Mouse (Mus musculus): ENCODE results near the gene Ttyh3. TPM values are rescaled to one million over a fixed set of nuclear protein-coding genes. Genes with fewer than 3 reads are reported as not detected.

Gene Ttyh3
- polyA plus RNA-seq, 1 experiment = 46.0 TPM

- no peaks in the 10 kb centered on the region for H3K79me2 ChIP-seq (ENCODE audit: control insufficient read depth, insufficient read depth)
Observed at GRCm38 (mm10) chr5:140660398-140660797, 11.6 kb upstream of the Ttyh3 start.

GRCm38 (mm10) chr5:140659607-140660272 lies 10.9 kb upstream of the Ttyh3 start:
- no peaks in the 10 kb centered on the region for H3K79me3 ChIP-seq (ENCODE audit: low read depth)
- no peaks in the 10 kb centered on the region for H3K79me2 ChIP-seq (ENCODE audit: control insufficient read depth, insufficient read depth)
- no peak overlapping the region for H3K4me3 ChIP-seq (ENCODE audit: insufficient read depth, poor library complexity, severe bottlenecking)
- peaks cover 15% of the 10 kb centered on the region for H3K27me3 ChIP-seq (ENCODE audit: control insufficient read depth, insufficient read depth, insufficient read length)
- no peak for TF ChIP-seq MAX (IDR thresholded peaks at IDR 0.05)
- no peak for TF ChIP-seq MYOD1 (IDR thresholded peaks at IDR 0.05; ENCODE audit: control insufficient read depth, insufficient read length, low read depth)
- no peak for TF ChIP-seq USF1 (IDR thresholded peaks at IDR 0.05; ENCODE audit: low read depth)
- no peak for TF ChIP-seq CTCF (IDR thresholded peaks at IDR 0.05; ENCODE audit: control insufficient read depth, insufficient read depth, insufficient read length)
- TF ChIP-seq FOSL1 (IDR thresholded peaks at IDR 0.05; ENCODE audit: insufficient read depth, low read length, poor library complexity, severe bottlenecking) = no peak
- TF ChIP-seq MYOG (IDR thresholded peaks at IDR 0.05; ENCODE audit: control insufficient read depth, extremely low read depth, insufficient read length) = no peak
- TF ChIP-seq CEBPB (IDR thresholded peaks at IDR 0.05; ENCODE audit: low read depth) = no peak
- H3K36me3 ChIP-seq (ENCODE audit: control insufficient read depth, insufficient read depth) = no peaks in the 10 kb centered on the region
- H3ac ChIP-seq (ENCODE audit: control insufficient read depth, insufficient read length, low read depth) = no peak overlapping the region

More at GRCm38 (mm10) chr5:140660398-140660797, 11.6 kb upstream of the Ttyh3 start:
- H3K27me3 ChIP-seq (ENCODE audit: control insufficient read depth, insufficient read depth, insufficient read length) = peaks cover 15% of the 10 kb centered on the region
- no peak overlapping the region for H3ac ChIP-seq (ENCODE audit: control insufficient read depth, insufficient read length, low read depth)
- H3K36me3 ChIP-seq (ENCODE audit: control insufficient read depth, insufficient read depth) = no peaks in the 10 kb centered on the region
- H3K79me3 ChIP-seq (ENCODE audit: low read depth) = no peaks in the 10 kb centered on the region
- H3K4me3 ChIP-seq (ENCODE audit: insufficient read depth, poor library complexity, severe bottlenecking) = no peak overlapping the region
- TF ChIP-seq CEBPB (IDR thresholded peaks at IDR 0.05; ENCODE audit: low read depth) (no peak), CTCF (IDR thresholded peaks at IDR 0.05; ENCODE audit: control insufficient read depth, insufficient read depth, insufficient read length) (no peak), MYOG (IDR thresholded peaks at IDR 0.05; ENCODE audit: control insufficient read depth, extremely low read depth, insufficient read length) (no peak), MAX (IDR thresholded peaks at IDR 0.05) (no peak), MYOD1 (IDR thresholded peaks at IDR 0.05; ENCODE audit: control insufficient read depth, insufficient read length, low read depth) (no peak), USF1 (IDR thresholded peaks at IDR 0.05; ENCODE audit: low read depth) (no peak), FOSL1 (IDR thresholded peaks at IDR 0.05; ENCODE audit: insufficient read depth, low read length, poor library complexity, severe bottlenecking) (no peak)

- Histone ChIP-seq H3K27me3 (ENCODE audit: control insufficient read depth, insufficient read depth, insufficient read length) (peaks cover 5% of the 10 kb centered on the region), H3K79me2 (ENCODE audit: control insufficient read depth, insufficient read depth) (no peaks in the 10 kb centered on the region), H3K4me3 (ENCODE audit: insufficient read depth, poor library complexity, severe bottlenecking) (no peak overlapping the region), H3K36me3 (ENCODE audit: control insufficient read depth, insufficient read depth) (no peaks in the 10 kb centered on the region), H3K79me3 (ENCODE audit: low read depth) (no peaks in the 10 kb centered on the region), H3ac (ENCODE audit: control insufficient read depth, insufficient read length, low read depth) (no peak overlapping the region)
- TF ChIP-seq USF1 (IDR thresholded peaks at IDR 0.05; ENCODE audit: low read depth) (no peak), CTCF (IDR thresholded peaks at IDR 0.05; ENCODE audit: control insufficient read depth, insufficient read depth, insufficient read length) (no peak), MYOG (IDR thresholded peaks at IDR 0.05; ENCODE audit: control insufficient read depth, extremely low read depth, insufficient read length) (no peak), FOSL1 (IDR thresholded peaks at IDR 0.05; ENCODE audit: insufficient read depth, low read length, poor library complexity, severe bottlenecking) (no peak), MYOD1 (IDR thresholded peaks at IDR 0.05; ENCODE audit: control insufficient read depth, insufficient read length, low read depth) (no peak), CEBPB (IDR thresholded peaks at IDR 0.05; ENCODE audit: low read depth) (no peak), MAX (IDR thresholded peaks at IDR 0.05) (no peak)
Observed at GRCm38 (mm10) chr5:140654096-140654845, 5.4 kb upstream of the Ttyh3 start.

GRCm38 (mm10) chr5:140652587-140652986 lies 3.8 kb upstream of the Ttyh3 start:
- Histone ChIP-seq H3K4me3 (ENCODE audit: insufficient read depth, poor library complexity, severe bottlenecking) (no peak overlapping the region), H3K79me2 (ENCODE audit: control insufficient read depth, insufficient read depth) (peaks cover 10% of the 10 kb centered on the region), H3K79me3 (ENCODE audit: low read depth) (no peaks in the 10 kb centered on the region), H3K27me3 (ENCODE audit: control insufficient read depth, insufficient read depth, insufficient read length) (peaks cover 3% of the 10 kb centered on the region), H3ac (ENCODE audit: control insufficient read depth, insufficient read length, low read depth) (no peak overlapping the region), H3K36me3 (ENCODE audit: control insufficient read depth, insufficient read depth) (no peaks in the 10 kb centered on the region)
- no peak for TF ChIP-seq CTCF (IDR thresholded peaks at IDR 0.05; ENCODE audit: control insufficient read depth, insufficient read depth, insufficient read length)
- TF ChIP-seq MYOG (IDR thresholded peaks at IDR 0.05; ENCODE audit: control insufficient read depth, extremely low read depth, insufficient read length) = no peak
- TF ChIP-seq FOSL1 (IDR thresholded peaks at IDR 0.05; ENCODE audit: insufficient read depth, low read length, poor library complexity, severe bottlenecking) = no peak
- TF ChIP-seq CEBPB (IDR thresholded peaks at IDR 0.05; ENCODE audit: low read depth) = no peak
- TF ChIP-seq MAX (IDR thresholded peaks at IDR 0.05) = no peak

GRCm38 (mm10) chr5:140651231-140651630 lies 2.4 kb upstream of the Ttyh3 start:
- peaks cover 14% of the 10 kb centered on the region for H3K79me2 ChIP-seq (ENCODE audit: control insufficient read depth, insufficient read depth)
- H3ac ChIP-seq (ENCODE audit: control insufficient read depth, insufficient read length, low read depth) = no peak overlapping the region
- TF ChIP-seq MYOG (IDR thresholded peaks at IDR 0.05; ENCODE audit: control insufficient read depth, extremely low read depth, insufficient read length) (no peak), USF1 (IDR thresholded peaks at IDR 0.05; ENCODE audit: low read depth) (no peak), CEBPB (IDR thresholded peaks at IDR 0.05; ENCODE audit: low read depth) (no peak), FOSL1 (IDR thresholded peaks at IDR 0.05; ENCODE audit: insufficient read depth, low read length, poor library complexity, severe bottlenecking) (no peak), MYOD1 (IDR thresholded peaks at IDR 0.05; ENCODE audit: control insufficient read depth, insufficient read length, low read depth) (no peak), CTCF (IDR thresholded peaks at IDR 0.05; ENCODE audit: control insufficient read depth, insufficient read depth, insufficient read length) (no peak), MAX (IDR thresholded peaks at IDR 0.05) (no peak)
- no peaks in the 10 kb centered on the region for H3K27me3 ChIP-seq (ENCODE audit: control insufficient read depth, insufficient read depth, insufficient read length)
- no peaks in the 10 kb centered on the region for H3K36me3 ChIP-seq (ENCODE audit: control insufficient read depth, insufficient read depth)
- no peak overlapping the region for H3K4me3 ChIP-seq (ENCODE audit: insufficient read depth, poor library complexity, severe bottlenecking)
- H3K79me3 ChIP-seq (ENCODE audit: low read depth) = no peaks in the 10 kb centered on the region
